Mouse (Mus musculus) CH12.LX (cell line): ENCODE measurements at regions not wholly inside any gene's neighbourhood (a gene's known extent, or its start where the extent isn't known, plus 50 kb on each side); places are given as distances from the start of the nearest gene placed in this dataset.

Experiments
- DNase-seq: peaks from one replicate; pipeline ENCODE4 v3.0.0-alpha.2; 2013; ENCODE audit errors: extremely low read depth
- H3K27ac ChIP-seq: 2 replicates; pipeline ENCODE4 v1.5.1; 2012; ENCODE audit warnings: low read depth, mild to moderate bottlenecking, control low read depth, moderate library complexity; ENCODE audit not compliant: insufficient read depth
- H3K27me3 ChIP-seq: replicated peaks from 2 replicates; pipeline ENCODE3; 2012; ENCODE audit warnings: inconsistent platforms
- H3K36me3 ChIP-seq, 2 experiments: replicated peaks in 1 of 2; 2 replicates each; pipeline versions ENCODE3 to v1.6.1; 2012; ENCODE audit warnings: inconsistent platforms in 1 of 2, low read length in 1 of 2, mild to moderate bottlenecking in 1 of 2, mixed read lengths in 1 of 2, moderate library complexity in 1 of 2; ENCODE audit not compliant: control insufficient read depth in 1 of 2, insufficient read depth in 1 of 2
- H3K4me1 ChIP-seq, 2 experiments: 2 replicates each; pipeline ENCODE4 v1.6.1; 2012; ENCODE audit warnings: inconsistent platforms in 1 of 2, moderate library complexity in 1 of 2; ENCODE audit not compliant: insufficient read depth in 2 of 2, control insufficient read depth in 1 of 2
- H3K4me2 ChIP-seq: 2 replicates; pipeline ENCODE4 v1.6.1; 2012; ENCODE audit warnings: low read depth, mild to moderate bottlenecking, control low read depth; ENCODE audit not compliant: poor library complexity, insufficient read depth, severe bottlenecking
- H3K4me3 ChIP-seq, 3 experiments: fragments of 150-350 bp in 1 of 3; sonication (generic) in 1 of 3; replicated peaks in 1 of 3; 2 replicates each; pipeline versions ENCODE3 to v1.5.1; 2011 to 2012; ENCODE audit warnings: low read depth in 2 of 3, low read length in 2 of 3, mild to moderate bottlenecking in 2 of 3, moderate library complexity in 2 of 3, control low read depth in 1 of 3, improper control_type of control experiment in 1 of 3, inconsistent platforms in 1 of 3, mixed read lengths in 1 of 3; ENCODE audit not compliant: poor library complexity in 1 of 3
- H3K79me2 ChIP-seq: replicated peaks from 2 replicates; pipeline ENCODE4 v1.6.1; 2012; ENCODE audit warnings: mild to moderate bottlenecking, moderate library complexity; ENCODE audit not compliant: control insufficient read depth, poor library complexity, insufficient read depth, severe bottlenecking; ENCODE audit errors: extremely low read depth
- H3K9ac ChIP-seq: 2 replicates; pipeline ENCODE4 v1.6.1; 2012; ENCODE audit warnings: low read depth, mild to moderate bottlenecking, control low read depth, moderate library complexity; ENCODE audit not compliant: insufficient read depth
- H3K9me3 ChIP-seq: replicated peaks from 2 replicates; pipeline ENCODE3; 2012; ENCODE audit warnings: low read length, inconsistent platforms, mixed read lengths
- CHD2 ChIP-seq: IDR thresholded peaks from 2 replicates; pipeline ENCODE4 v1.6.1; 2011; ENCODE audit warnings: low read length, improper control_type of control experiment
- EP300 ChIP-seq: IDR thresholded peaks from 2 replicates; pipeline ENCODE4 v1.6.1; 2011; ENCODE audit warnings: low read length, improper control_type of control experiment
- ETS1 ChIP-seq: conservative IDR thresholded peaks from 2 replicates; pipeline ENCODE4 v1.6.1; 2012; ENCODE audit warnings: low read depth, mild to moderate bottlenecking, inconsistent platforms, low read length, improper control_type of control experiment, moderate library complexity
- JUND ChIP-seq: conservative IDR thresholded peaks from 2 replicates; pipeline ENCODE4 v1.6.1; 2011; ENCODE audit warnings: low read depth, low read length, improper control_type of control experiment
- MAX ChIP-seq: IDR thresholded peaks from 2 replicates; pipeline ENCODE4 v1.6.1; 2011; ENCODE audit warnings: low read length, improper control_type of control experiment
- MAZ ChIP-seq: IDR thresholded peaks from 2 replicates; pipeline ENCODE4 v1.6.1; 2012; ENCODE audit warnings: low read depth, mild to moderate bottlenecking, inconsistent platforms, low read length, improper control_type of control experiment, moderate library complexity
- MYC ChIP-seq: IDR thresholded peaks from 2 replicates; pipeline ENCODE4 v1.6.1; 2011; ENCODE audit warnings: low read depth, mild to moderate bottlenecking, improper control_type of control experiment, low read length
- NELFE ChIP-seq: IDR thresholded peaks from 2 replicates; pipeline ENCODE4 v1.6.1; 2011; ENCODE audit warnings: low read depth, low read length, improper control_type of control experiment
- NRF1 ChIP-seq: IDR thresholded peaks from 2 replicates; pipeline ENCODE4 v1.6.1; 2014; ENCODE audit warnings: low read depth, mild to moderate bottlenecking, inconsistent platforms, low read length, improper control_type of control experiment, moderate library complexity
- POLR2AphosphoS2 ChIP-seq: IDR thresholded peaks from 2 replicates; pipeline ENCODE4 v1.6.1; 2011; ENCODE audit warnings: low read depth, low read length, improper control_type of control experiment
- RCOR1 ChIP-seq: conservative IDR thresholded peaks from 2 replicates; pipeline ENCODE4 v1.6.1; 2012; ENCODE audit warnings: low read depth, mild to moderate bottlenecking, inconsistent platforms, low read length, improper control_type of control experiment
- TBP ChIP-seq: conservative IDR thresholded peaks from 2 replicates; pipeline ENCODE4 v1.6.1; 2011; ENCODE audit warnings: low read depth, low read length, improper control_type of control experiment
- TCF12 ChIP-seq: IDR thresholded peaks from 2 replicates; pipeline ENCODE4 v1.6.1; 2014; ENCODE audit warnings: low read depth, mild to moderate bottlenecking, inconsistent platforms, low read length, improper control_type of control experiment
- UBTF ChIP-seq: IDR thresholded peaks from 2 replicates; pipeline ENCODE4 v1.6.1; 2012; ENCODE audit warnings: low read depth, mild to moderate bottlenecking, inconsistent platforms, low read length, improper control_type of control experiment, moderate library complexity
- USF1 ChIP-seq: IDR thresholded peaks from 2 replicates; pipeline ENCODE4 v1.6.1; 2014; ENCODE audit warnings: low read depth, mild to moderate bottlenecking, inconsistent platforms, low read length, improper control_type of control experiment
- ZC3H11A ChIP-seq: IDR thresholded peaks from 2 replicates; pipeline ENCODE4 v1.6.1; 2012; ENCODE audit warnings: low read depth, mild to moderate bottlenecking, inconsistent platforms, low read length, improper control_type of control experiment
- ZMIZ1 ChIP-seq: IDR thresholded peaks from 2 replicates; pipeline ENCODE4 v1.6.1; 2012; ENCODE audit warnings: low read depth, mild to moderate bottlenecking, inconsistent platforms, low read length, improper control_type of control experiment
- ZNF384 ChIP-seq: IDR thresholded peaks from 2 replicates; pipeline ENCODE4 v1.6.1; 2012; ENCODE audit warnings: low read depth, low read length, improper control_type of control experiment, inconsistent platforms
- dilution Hi-C: fragments of 300-500 bp; cut with MboI; formaldehyde crosslinking; loops from 2 replicates; pipeline ENCODE4 v1.14.3; 2020; ENCODE audit warnings: low sequenced_read_pairs; ENCODE audit not compliant: extremely low pct_unique_long_range_greater_than_20kb, extremely low pct_ligation_motif_present
- in situ Hi-C: fragments of 300-500 bp; cut with MboI; formaldehyde crosslinking; loops from 3 replicates; pipeline ENCODE4 v1.14.3; 2019; ENCODE audit warnings: low sequenced_read_pairs, low pct_ligation_motif_present, low pct_unique_long_range_greater_than_20kb, mixed read lengths

- peaks cover 1% of the 10 kb centered on the region for H3K27me3 ChIP-seq
- H3K4me2 ChIP-seq = no peak overlapping the region
- H3K9ac ChIP-seq = no peak overlapping the region
- H3K36me3 ChIP-seq = no peaks in the 10 kb centered on the region
- H3K27ac ChIP-seq = no peak overlapping the region
- in situ Hi-C loops (no loop called here), dilution Hi-C loops (no loop called here)
- no peak for TF ChIP-seq CHD2
- no peak for TF ChIP-seq MYC
- TF ChIP-seq TCF12 = no peak
- no peak for TF ChIP-seq UBTF
- TF ChIP-seq MAZ = no peak
- TF ChIP-seq NELFE = no peak
- no peak for TF ChIP-seq ETS1
- no peak for TF ChIP-seq POLR2AphosphoS2
- TF ChIP-seq EP300 = no peak
- no peak for TF ChIP-seq ZC3H11A
- TF ChIP-seq RCOR1 = no peak
- H3K9me3 ChIP-seq = no peaks in the 10 kb centered on the region
- peaks cover 0 to 5% of the 10 kb centered on the region in 2 experiments; a peak in 1 of 4 replicates for H3K4me1 ChIP-seq
- H3K4me3 ChIP-seq = no peak overlapping the region
- DNase-seq = no peak
- H3K79me2 ChIP-seq = no peaks in the 10 kb centered on the region
These were observed 243.4 kb downstream of the Ddx10 start for GRCm38 (mm10) chr9:53004253-53004978.

GRCm38 (mm10) chr9:52976041-52976440, 271.8 kb downstream of the Ddx10 start:
- dilution Hi-C loops = no loop called here
- Histone ChIP-seq H3K36me3 (no peaks in the 10 kb centered on the region), H3K9me3 (no peaks in the 10 kb centered on the region), H3K4me1 (peaks cover 0 to 4% of the 10 kb centered on the region in 2 experiments; a peak in 1 of 4 replicates), H3K79me2 (no peaks in the 10 kb centered on the region), H3K9ac (no peak overlapping the region), H3K4me2 (no peak overlapping the region), H3K4me3 (no peak overlapping the region), H3K27ac (no peak overlapping the region), H3K27me3 (no peaks in the 10 kb centered on the region)
- no peak for DNase-seq
- in situ Hi-C loops = no loop called here
- TF ChIP-seq POLR2AphosphoS2 = no peak
- no peak for TF ChIP-seq UBTF

GRCm38 (mm10) chr9:52965631-52966030, 282.2 kb downstream of the Ddx10 start:
- Histone ChIP-seq H3K9ac (no peak overlapping the region), H3K27me3 (no peaks in the 10 kb centered on the region), H3K4me3 (no peak overlapping the region), H3K36me3 (no peaks in the 10 kb centered on the region), H3K79me2 (no peaks in the 10 kb centered on the region), H3K27ac (no peak overlapping the region), H3K4me1 (no peaks in the 10 kb centered on the region), H3K4me2 (no peak overlapping the region), H3K9me3 (no peaks in the 10 kb centered on the region)
- in situ Hi-C loops = no loop called here
- dilution Hi-C loops = no loop called here
- DNase-seq = no peak
- TF ChIP-seq MAZ (no peak), TBP (no peak), JUND (no peak), ZMIZ1 (no peak), ETS1 (no peak), NRF1 (no peak), USF1 (no peak), NELFE (no peak), MAX (no peak), ZNF384 (no peak)
